Mouse (Mus musculus) bone marrow macrophage, adult 2 months (primary cell): Measurements from ENCODE around the gene Fnbp1.

ENCODE experiments used
- CTCF ChIP-seq: IDR thresholded peaks from 2 replicates; pipeline ENCODE4 v1.5.1; 2012; ENCODE audit warnings: low read depth, mild to moderate bottlenecking, low read length, moderate library complexity
- POLR2A ChIP-seq: IDR thresholded peaks from 2 replicates; pipeline ENCODE4 v1.6.1; 2012; ENCODE audit warnings: mild to moderate bottlenecking, low read depth, low read length, borderline replicate concordance

- TF ChIP-seq POLR2A (no peak), CTCF (no peak)
Observed at GRCm38 (mm10) chr2:31075168-31075567, 66.6 kb downstream of the Fnbp1 start.
